Mouse (Mus musculus) left cerebral cortex, postnatal 4 days (tissue): ENCODE results near the gene Tk1. TPM values are rescaled to one million over a fixed set of nuclear protein-coding genes. Genes with fewer than 3 reads are reported as not detected.
A peak's percentile ranks its signal among the peaks of the same experiment; 100 is the strongest.
"Not testable (repeated sequence)": the region's sequence is repeated elsewhere in the genome, so short reads cannot be mapped to it uniquely, and the experiment has no call there.

ENCODE experiments used
- DNase-seq: peaks from one replicate; pipeline ENCODE4 v3.0.0-alpha.2; 2022
- intact Hi-C: fragments of 180-260 bp; cut with DNase I; formaldehyde crosslinking; loops from one replicate; pipeline ENCODE4 v1.15.1; 2025
- total RNA-seq, 2 experiments: library from RNA; stranded (reverse); gene quantifications; 2 replicates each; pipeline ENCODE4 v1.2.3; 2021

The Tk1 gene
- total RNA-seq, 2 experiments from 2014 or later: 8.9 to 9.0 TPM

GRCm38 (mm10) chr11:117848271-117848984 is 22.5 kb upstream of the Tk1 start:
- no peak for DNase-seq
- intact Hi-C loops: no loop called here

GRCm38 (mm10) chr11:117847593-117848215 is 21.8 kb upstream of the Tk1 start:
- intact Hi-C loops: no loop called here
- DNase-seq: no peak

GRCm38 (mm10) chr11:117846640-117847039 is 20.7 kb upstream of the Tk1 start:
- no peak for DNase-seq
- intact Hi-C loops: no loop called here

- no peak for DNase-seq
- intact Hi-C loops: no loop called here
These were observed 19.8 kb upstream of the Tk1 start for GRCm38 (mm10) chr11:117845651-117846050.

DNA sequence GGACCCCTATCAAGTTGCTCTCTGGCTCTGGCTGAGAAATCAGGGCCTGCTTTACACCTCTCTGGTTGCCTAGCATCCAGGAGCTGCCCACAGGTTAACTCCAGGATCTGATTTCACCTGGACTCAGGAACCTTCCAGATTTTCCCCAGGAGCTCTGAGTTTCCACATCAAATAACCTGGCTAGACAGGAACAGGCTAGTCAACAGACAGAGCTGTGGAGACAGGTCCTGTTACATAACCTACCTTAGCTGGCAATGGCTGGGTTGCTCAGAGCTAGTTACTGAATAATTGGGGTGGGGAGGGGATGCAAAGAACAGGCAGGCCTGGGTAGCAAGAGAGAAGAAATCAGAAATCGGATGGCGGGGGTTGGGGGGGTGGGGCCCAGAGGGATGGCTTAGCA is 19.1 kb upstream of the Tk1 start:
- intact Hi-C loops: no loop called here
- DNase-seq: no peak

DNA sequence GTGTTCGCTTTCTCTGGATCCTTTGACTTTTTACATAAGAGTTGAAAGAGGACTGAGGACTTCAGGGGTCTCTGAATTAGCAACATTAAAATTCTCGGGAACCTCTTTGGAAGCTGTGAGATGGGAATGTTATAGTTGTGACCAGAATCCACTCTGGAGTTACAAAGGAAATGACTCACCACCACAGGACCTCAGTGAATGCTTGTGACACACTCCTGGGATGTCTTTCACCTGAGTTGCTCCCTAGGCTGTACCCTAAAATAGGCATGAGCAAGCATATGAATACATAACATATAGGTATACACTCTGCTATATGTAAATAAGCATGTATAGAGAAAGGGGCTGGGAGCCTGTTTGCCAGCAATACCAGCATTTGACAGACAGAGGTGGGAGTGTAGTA is 17.5 kb upstream of the Tk1 start:
- intact Hi-C loops: no loop called here
- DNase-seq: no peak

DNA sequence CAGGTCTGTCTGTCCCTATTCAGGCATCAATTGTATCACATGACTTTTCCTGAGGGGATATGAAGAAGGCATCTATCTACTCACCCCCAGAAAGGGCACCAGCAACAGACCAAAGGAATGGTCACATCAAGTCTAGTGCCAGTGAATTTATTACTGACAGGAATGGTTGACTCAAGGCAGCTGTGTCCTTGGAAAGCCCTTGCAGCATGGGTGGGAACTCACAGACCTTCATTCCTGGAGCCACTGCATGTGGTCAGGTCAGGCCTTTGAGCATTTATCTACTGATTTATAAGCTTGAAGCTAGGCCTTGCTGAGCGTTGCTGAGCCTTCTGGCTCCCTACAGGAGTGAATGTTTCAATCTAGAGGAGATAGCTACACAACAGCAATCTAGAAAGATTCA is 15.0 kb upstream of the Tk1 start:
- DNase-seq: no peak
- intact Hi-C loops: no loop called here

DNA sequence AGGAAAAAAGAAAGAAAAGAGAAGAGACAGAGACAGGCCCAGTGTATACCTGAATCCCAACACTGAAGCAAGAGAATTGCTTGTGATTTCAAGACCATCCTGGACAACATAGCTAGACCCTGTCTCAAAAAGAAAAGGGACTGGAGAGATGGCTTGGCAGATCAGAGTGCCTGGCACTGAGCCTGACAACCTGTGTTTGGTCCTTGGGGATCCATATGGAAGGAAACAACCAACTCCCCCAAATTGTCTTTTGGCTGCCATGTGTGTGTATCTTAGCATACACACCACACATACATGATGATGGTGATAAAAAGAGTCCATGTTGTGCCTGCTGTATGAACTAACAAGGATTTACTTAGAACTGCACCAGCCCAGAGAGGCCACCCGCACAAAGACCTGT is 13.1 kb upstream of the Tk1 start:
- intact Hi-C loops: no loop called here
- peak; percentile 34 for DNase-seq

GRCm38 (mm10) chr11:117838572-117838971 is 12.7 kb upstream of the Tk1 start:
- peak; percentile 27 for DNase-seq
- intact Hi-C loops: no loop called here

GRCm38 (mm10) chr11:117836306-117836705 is 10.4 kb upstream of the Tk1 start:
- peak; percentile 19 for DNase-seq
- intact Hi-C loops: no loop called here

DNA sequence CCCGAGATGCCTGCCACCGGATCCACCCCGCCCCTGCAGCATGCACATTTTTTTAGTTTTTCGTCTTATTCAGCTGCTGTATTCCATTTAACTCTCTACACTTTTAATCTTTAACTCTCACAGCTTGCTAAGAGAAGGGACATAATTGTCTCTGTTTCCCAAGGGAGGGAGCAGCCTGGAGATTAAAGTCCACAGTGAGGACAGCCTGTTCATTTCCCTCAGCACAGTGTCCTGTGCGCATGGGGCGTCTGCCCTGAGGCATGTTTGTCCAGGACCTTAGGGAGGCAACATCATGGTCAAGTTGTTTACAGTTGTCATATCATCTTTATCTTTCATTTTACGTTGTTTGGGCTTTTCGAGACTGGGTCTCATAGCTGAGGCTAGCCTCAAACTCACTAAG is 8.2 kb upstream of the Tk1 start:
- no peak for DNase-seq
- intact Hi-C loops: no loop called here

DNA sequence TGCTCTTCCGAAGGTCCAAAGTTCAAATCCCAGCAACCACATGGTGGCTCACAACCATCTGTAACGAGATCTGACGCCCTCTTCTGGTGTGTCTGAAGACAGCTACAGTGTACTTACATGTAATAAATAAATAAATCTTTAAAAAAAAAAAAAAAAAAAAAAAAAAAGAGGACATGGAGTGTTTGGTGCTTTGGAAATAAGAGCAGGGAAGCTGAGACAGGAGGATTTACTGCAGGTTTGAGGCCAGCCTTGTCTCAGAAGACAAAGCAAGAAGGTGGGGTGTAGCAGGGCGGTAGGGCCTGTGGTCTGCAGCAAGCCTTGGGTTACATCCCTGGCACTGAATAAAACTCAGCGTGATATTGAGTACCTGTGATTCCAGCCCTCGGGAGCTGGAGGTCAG is 7.6 kb upstream of the Tk1 start:
- DNase-seq, intact Hi-C loops: not testable (repeated sequence)

- intact Hi-C loops: no loop called here
These were observed 6.4 kb upstream of the Tk1 start for GRCm38 (mm10) chr11:117832086-117832969.

DNA sequence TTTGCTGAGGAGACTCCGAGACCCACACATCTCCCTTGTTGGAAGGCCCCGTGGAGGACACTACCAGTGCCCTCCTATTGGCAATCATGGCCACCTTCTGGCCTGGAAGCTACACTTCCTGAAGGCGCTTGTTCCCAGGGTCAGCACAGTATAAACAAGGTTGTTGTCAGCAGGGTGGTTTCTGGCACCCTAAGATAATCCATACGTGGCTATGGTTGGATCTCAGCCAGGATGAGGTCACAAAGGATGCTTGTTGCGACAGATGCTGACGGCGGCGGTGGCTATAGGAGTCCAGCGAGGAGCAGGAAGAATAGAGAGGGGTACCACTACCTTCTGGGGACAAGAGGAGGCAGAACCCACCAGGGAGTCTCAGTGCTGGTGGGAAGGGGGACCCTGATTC is 4.5 kb upstream of the Tk1 start:
- no peak for DNase-seq
- intact Hi-C loops: no loop called here

More at GRCm38 (mm10) chr11:117832086-117832969, 6.4 kb upstream of the Tk1 start:
- peak; percentile 69 for DNase-seq

DNA sequence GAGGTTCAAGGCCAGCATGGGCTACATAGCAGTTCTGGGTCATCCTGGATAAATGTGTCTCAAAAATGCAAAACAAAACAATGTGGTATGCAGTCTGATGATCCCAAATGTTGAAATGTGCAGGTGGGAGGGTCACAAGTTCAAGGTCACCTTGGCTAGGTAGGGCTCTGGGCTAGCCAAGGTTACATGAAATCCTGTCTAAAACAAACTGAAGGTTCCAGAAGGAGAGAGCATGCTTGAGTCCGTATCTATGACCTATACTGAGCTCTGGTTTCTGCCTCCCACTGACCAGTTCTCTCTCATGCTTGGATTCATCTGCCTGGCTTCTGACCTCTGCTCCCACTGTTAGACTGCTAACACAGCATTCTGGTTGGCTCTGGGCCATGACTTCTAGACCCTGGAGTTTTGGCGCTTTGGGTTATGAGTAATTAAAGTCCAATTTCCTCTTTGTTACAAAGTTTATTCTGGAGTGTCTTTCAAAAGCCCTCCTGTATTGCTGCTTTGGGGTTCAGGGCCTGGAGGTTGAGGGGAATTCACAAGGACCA is 3.9 kb upstream of the Tk1 start:
- intact Hi-C loops: loop anchor here (10.0 kb wide), 3 partner anchors 125 to 755 kb away; no protein-coding TSS in a partner anchor
- no peak for DNase-seq

DNA sequence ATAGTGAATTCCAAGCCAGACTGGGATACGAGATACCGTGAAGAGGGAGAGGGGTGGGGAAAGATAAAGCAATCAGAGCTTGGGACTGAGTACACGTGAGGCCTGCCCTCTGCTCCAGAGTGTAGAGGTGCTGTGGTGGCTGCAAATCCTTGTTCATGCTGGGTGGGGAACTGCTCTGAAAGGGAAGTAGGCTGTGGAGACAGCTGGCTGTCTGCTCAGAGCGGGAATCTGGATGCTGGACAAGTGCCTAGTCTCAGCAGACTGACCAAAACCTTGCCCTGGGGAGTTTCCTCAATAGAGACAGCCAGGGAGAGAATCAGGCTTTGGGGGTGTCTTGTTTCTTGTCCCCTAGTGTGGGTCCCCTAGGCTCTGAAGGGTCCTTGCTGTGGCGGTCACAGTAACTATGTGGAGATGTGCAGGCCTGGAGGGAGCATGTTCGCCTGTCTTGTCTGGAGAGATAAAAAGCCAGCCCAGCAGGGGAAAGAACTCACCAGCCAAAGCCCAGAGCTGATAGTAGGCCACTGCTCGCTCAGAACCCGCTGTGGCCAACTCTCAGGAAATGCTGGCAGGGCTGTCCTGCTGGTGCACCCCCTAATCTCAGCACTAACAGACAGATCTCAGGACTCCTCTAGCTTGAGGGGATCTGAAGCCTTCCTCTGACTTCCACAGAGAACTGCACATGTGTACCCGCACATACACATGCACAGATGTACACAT is 3.2 kb upstream of the Tk1 start:
- intact Hi-C loops: loop anchor here (10.0 kb wide), 3 partner anchors 124 to 754 kb away; no protein-coding TSS in a partner anchor
- DNase-seq: peak; percentile 72

DNA sequence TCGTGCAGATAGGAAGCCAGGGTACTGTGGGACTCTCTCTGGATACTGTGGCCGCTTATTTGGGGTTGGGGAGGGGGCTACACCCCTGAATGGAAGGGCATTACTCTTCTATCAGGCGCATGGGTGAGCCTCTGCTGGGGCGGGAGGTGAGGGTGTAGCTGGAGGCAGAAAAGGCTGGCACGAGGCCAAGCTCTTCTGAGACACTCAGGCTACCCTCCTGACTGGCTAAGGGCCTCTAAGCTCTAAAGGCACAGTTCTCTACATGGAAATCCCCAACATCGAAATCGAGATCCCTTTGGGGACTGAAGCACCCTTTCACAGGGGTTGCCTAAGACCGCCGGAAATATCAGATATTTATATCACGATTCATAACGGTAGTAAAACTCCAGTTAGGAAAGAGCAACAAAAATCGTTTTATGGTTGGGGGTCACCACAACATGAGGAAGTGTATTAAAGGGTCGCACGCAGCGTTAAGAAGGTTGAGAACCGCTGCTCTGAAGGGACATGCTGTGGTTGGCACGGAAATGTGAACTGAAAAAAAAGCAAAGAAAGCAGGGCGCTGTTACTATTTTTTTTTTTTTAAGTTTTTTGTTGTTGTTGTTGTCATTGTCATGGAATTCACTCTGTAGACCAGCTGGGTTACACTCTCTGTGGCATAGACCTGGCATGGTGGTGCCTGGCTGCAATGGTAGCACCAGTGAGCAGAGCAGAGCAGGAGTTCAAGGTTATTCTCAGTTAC is 2.4 kb upstream of the Tk1 start:
- intact Hi-C loops: loop anchor here (10.0 kb wide), 3 partner anchors 124 to 754 kb away; no protein-coding TSS in a partner anchor
- DNase-seq: peak; percentile 60

- DNase-seq: no peak
- intact Hi-C loops: loop anchor here (10.0 kb wide), 3 partner anchors 123 to 753 kb away; no protein-coding TSS in a partner anchor
These were observed 1.5 kb upstream of the Tk1 start for GRCm38 (mm10) chr11:117827386-117827785.

- DNase-seq: no peak
- intact Hi-C loops: loop anchor here (10.0 kb wide), 3 partner anchors 122 to 752 kb away; no protein-coding TSS in a partner anchor
These were observed 1.0 kb upstream of the Tk1 start for GRCm38 (mm10) chr11:117826916-117827315.
